Comparison of ENCODE assay signal across 8 mouse cellular contexts in the genomic region with DNA sequence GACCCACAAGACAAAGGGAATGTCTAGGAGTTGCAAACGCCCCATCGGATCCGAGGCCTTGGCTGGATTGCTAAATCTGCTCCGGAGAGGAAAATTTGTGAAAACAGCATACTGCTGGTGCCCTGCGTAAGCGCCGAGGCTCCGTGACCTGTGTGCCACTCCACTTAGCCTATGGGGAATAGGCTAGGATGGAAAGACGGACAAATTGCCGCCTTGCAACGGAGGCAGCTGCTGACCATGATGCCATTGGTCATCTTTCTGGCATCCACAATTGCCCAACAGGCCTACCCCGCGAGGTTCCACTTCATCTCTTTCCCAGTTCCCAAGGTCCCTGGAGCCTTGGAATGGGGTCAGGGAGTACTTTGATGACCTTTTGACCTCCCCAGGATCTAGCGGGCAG. TPM values are rescaled to one million over a fixed set of nuclear protein-coding genes. Genes with fewer than 3 reads are reported as not detected.
DNase-seq lines count a peak whose midpoint lies in the region; ATAC-seq and TF ChIP-seq lines count a peak whose summit lies in the region.

No protein-coding gene starts in this region.

- H3K79me2 ChIP-seq in liver, adult 2 months (ENCODE audit: control insufficient read depth, insufficient read depth, low read length) = no peaks in the 10 kb centered on the region

- no peak for TF ChIP-seq POLR2A in liver, adult 2 months (IDR thresholded peaks at IDR 0.05; ENCODE audit: extremely low read depth, insufficient read depth, low read length)

- 6% methylated on average over 14 of the region's 14 CpGs for WGBS in liver, adult 2 months
- WGBS in embryonic facial prominence, embryonic 12.5 days = under 1% methylated on average over 14 of the region's 14 CpGs
- 1% methylated on average over 14 of the region's 14 CpGs for WGBS in intestine, postnatal 0 days
- WGBS in neural tube, embryonic 15.5 days = 0% methylated on average over 14 of the region's 14 CpGs

- H3K4me2 ChIP-seq in embryonic facial prominence, embryonic 12.5 days (replicated peaks) = peak overlapping the region; percentile 87
- peak overlapping the region; percentile 91 for H3K4me2 ChIP-seq in intestine, postnatal 0 days (replicated peaks; ENCODE audit: low read depth)
- H3K4me2 ChIP-seq in neural tube, embryonic 15.5 days = peak overlapping the region; percentile 98

- no peaks in the 10 kb centered on the region for H3K36me3 ChIP-seq in liver, adult 2 months (ENCODE audit: control insufficient read depth, insufficient read depth, low read length)
- peaks cover 22% of the 10 kb centered on the region for H3K36me3 ChIP-seq in embryonic facial prominence, embryonic 12.5 days
- H3K36me3 ChIP-seq in intestine, postnatal 0 days (ENCODE audit: control insufficient read depth, insufficient read depth) = no peaks in the 10 kb centered on the region
- H3K36me3 ChIP-seq in neural tube, embryonic 15.5 days = peaks cover 4% of the 10 kb centered on the region; the same call in 1 of the 2 replicates

- peak overlapping the region; percentile 24; the same call in 1 of the 2 replicates for H3K4me3 ChIP-seq in liver, adult 2 months (ENCODE audit: insufficient read depth, low read depth, low read length)
- peak overlapping the region; percentile 65 for H3K4me3 ChIP-seq in embryonic facial prominence, embryonic 12.5 days
- peak overlapping the region; percentile 61 for H3K4me3 ChIP-seq in intestine, postnatal 0 days (ENCODE audit: low read depth, low read length)
- peak overlapping the region; percentile 77 for H3K4me3 ChIP-seq in neural tube, embryonic 15.5 days (replicated peaks)

- H3K9me3 ChIP-seq in embryonic facial prominence, embryonic 12.5 days = no peaks in the 10 kb centered on the region
- no peaks in the 10 kb centered on the region for H3K9me3 ChIP-seq in intestine, postnatal 0 days (ENCODE audit: control insufficient read depth)
- no peaks in the 10 kb centered on the region for H3K9me3 ChIP-seq in neural tube, embryonic 15.5 days (replicated peaks)

- no peak for DNase-seq in liver, adult 2 months (ENCODE audit: extremely low read depth, low read depth, low spot score)
- no peak for DNase-seq in liver
- DNase-seq in gastrocnemius, postnatal 10 days = no peak
- no peak for DNase-seq in MN1 (ENCODE audit: low spot score)
- DNase-seq in B cell, adult 2 months = no peak

- no peak overlapping the region for H3K27ac ChIP-seq in liver, adult 2 months (replicated peaks; ENCODE audit: insufficient read depth, low read depth, low read length)
- H3K27ac ChIP-seq in embryonic facial prominence, embryonic 12.5 days = no peak overlapping the region
- H3K27ac ChIP-seq in intestine, postnatal 0 days (ENCODE audit: low read depth, low read length) = no peak overlapping the region
- no peak overlapping the region for H3K27ac ChIP-seq in neural tube, embryonic 15.5 days (replicated peaks)

- peaks cover 3% of the 10 kb centered on the region; the same call in 1 of the 2 replicates for H3K27me3 ChIP-seq in liver, adult 2 months (ENCODE audit: control insufficient read depth, insufficient read depth, low read length)
- H3K27me3 ChIP-seq in embryonic facial prominence, embryonic 12.5 days = 0 out of 2 replicates have a peak, but pooled peaks cover 3% of the 10 kb centered on the region
- peaks cover 4% of the 10 kb centered on the region; the same call in 1 of the 2 replicates for H3K27me3 ChIP-seq in intestine, postnatal 0 days (replicated peaks; ENCODE audit: control insufficient read depth, insufficient read depth, low read length)
- no peaks in the 10 kb centered on the region for H3K27me3 ChIP-seq in neural tube, embryonic 15.5 days (replicated peaks)

- H3K9ac ChIP-seq in liver, adult 2 months (ENCODE audit: low read depth, low read length) = no peak overlapping the region
- peak overlapping the region; percentile 66 for H3K9ac ChIP-seq in embryonic facial prominence, embryonic 12.5 days
- H3K9ac ChIP-seq in intestine, postnatal 0 days (ENCODE audit: low read depth, low read length) = peak overlapping the region; percentile 22; the same call in 1 of the 2 replicates
- H3K9ac ChIP-seq in neural tube, embryonic 15.5 days (replicated peaks) = peak overlapping the region; percentile 33; the same call in 1 of the 2 replicates

- no peak for TF ChIP-seq CTCF in liver, adult 2 months (IDR thresholded peaks at IDR 0.05; ENCODE audit: low read depth, low read length)
- no peak for TF ChIP-seq CTCF in intestine, postnatal 0 days (IDR thresholded peaks at IDR 0.05; ENCODE audit: low read depth)

- no peaks in the 10 kb centered on the region for H3K4me1 ChIP-seq in liver, adult 2 months (ENCODE audit: control insufficient read depth, insufficient read depth, low read length)
- peaks cover 29% of the 10 kb centered on the region for H3K4me1 ChIP-seq in embryonic facial prominence, embryonic 12.5 days
- peaks cover 9% of the 10 kb centered on the region; the same call in 1 of the 2 replicates for H3K4me1 ChIP-seq in intestine, postnatal 0 days (replicated peaks; ENCODE audit: control insufficient read depth, insufficient read depth, low read length)
- peaks cover 46% of the 10 kb centered on the region for H3K4me1 ChIP-seq in neural tube, embryonic 15.5 days

- no peak for ATAC-seq in embryonic facial prominence, embryonic 12.5 days (ENCODE audit: insufficient number of reproducible peaks, insufficient read depth, low FRiP score, low TSS enrichment)
- 0 out of 2 replicates have a peak, but pooled peaks have one; percentile 12 for ATAC-seq in intestine, postnatal 0 days
- ATAC-seq in neural tube, embryonic 15.5 days (ENCODE audit: low FRiP score) = no peak

RNA-seq across cellular contexts. Expression of gene Pimreg, which starts 0.8 kb away (rescaled TPM):
- total RNA-seq in liver, adult 2 months (2014; rRNA removed) = 0.34 TPM in 1 of 2 replicates, not detected in the other
- 0.07 and 0.09 TPM in 2 replicates for polyA plus RNA-seq in liver, adult 2 months (2012; rRNA removed)
- polyA plus RNA-seq in embryonic facial prominence, embryonic 12.5 days (2016; fragmentation: Nextera tagmentation; extraction: Ambion mirVana) = 143 and 144 TPM in 2 replicates
- 14.0 and 17.4 TPM in 2 replicates for polyA plus RNA-seq in intestine, postnatal 0 days (2015; fragmentation: Nextera tagmentation; extraction: Ambion mirVana)
- polyA plus RNA-seq in neural tube, embryonic 15.5 days (2015; fragmentation: Nextera tagmentation; extraction: Ambion mirVana) = 19.1 and 33.3 TPM in 2 replicates
- total RNA-seq in gastrocnemius, postnatal 10 days (2021) = 10 to 100 TPM in 1 of 2 experiments, 1 to 10 TPM in 1; 9.8 to 12.4 TPM

RNA-seq across cellular contexts. Expression of gene Aipl1, which starts 5.3 kb away (rescaled TPM):
- total RNA-seq in liver, adult 2 months (2014; rRNA removed) = not detected in 2 replicates
- not detected in 2 replicates for polyA plus RNA-seq in liver, adult 2 months (2012; rRNA removed)
- 0.36 and 0.61 TPM in 2 replicates for polyA plus RNA-seq in embryonic facial prominence, embryonic 12.5 days (2016; fragmentation: Nextera tagmentation; extraction: Ambion mirVana)
- 0.10 and 0.17 TPM in 2 replicates for polyA plus RNA-seq in intestine, postnatal 0 days (2015; fragmentation: Nextera tagmentation; extraction: Ambion mirVana)
- 0.36 and 0.41 TPM in 2 replicates for polyA plus RNA-seq in neural tube, embryonic 15.5 days (2015; fragmentation: Nextera tagmentation; extraction: Ambion mirVana)
- under 1 TPM; 0.16 to 0.23 TPM for total RNA-seq in gastrocnemius, postnatal 10 days (2021)

Comparison
In these comparisons a context has a peak if more than half of its experiments do, and no peak if none do; other contexts are left out.
1. H3K4me3 ChIP-seq: peak in every context shown above with its lines; median percentile 77 in neural tube, embryonic 15.5 days; 65 in embryonic facial prominence, embryonic 12.5 days; 61 in intestine, postnatal 0 days; 24 in liver, adult 2 months.
2. RNA of gene Pimreg, which starts 0.8 kb away (polyA plus RNA-seq): 143 to 144 TPM in embryonic facial prominence, embryonic 12.5 days, 19.1 to 33.3 TPM in neural tube, embryonic 15.5 days and 14.0 to 17.4 TPM in intestine, postnatal 0 days; 0.07 to 0.09 TPM in liver, adult 2 months; every median in the first group is over 10 times any median in the second.
3. Peak in every context shown above with its lines, with median percentiles within 50 percentile points of each other: H3K4me2 ChIP-seq.